Mouse (Mus musculus) heart, embryonic 14.5 days (tissue): ENCODE measurements at regions not wholly inside any gene's neighbourhood (a gene's known extent, or its start where the extent isn't known, plus 50 kb on each side); places are given as distances from the start of the nearest gene placed in this dataset.

ENCODE experiments used
- ATAC-seq: fragments of 200-750 bp; cut with Nextera tagmentation; 2 replicates; pipeline ENCODE4 v1.8.0; 2017; ENCODE audit warnings: low read depth, moderate TSS enrichment; ENCODE audit not compliant: insufficient number of reproducible peaks, insufficient read depth, low FRiP score
- H3K27ac ChIP-seq, 2 experiments: fragments of 200-500 bp in 1 of 2; fragments of 300-500 bp in 1 of 2; sonication (generic) in 1 of 2; replicated peaks in 1 of 2; 2 replicates each; pipeline ENCODE4 v1.5.1; 2012 to 2014; ENCODE audit warnings: low read depth in 2 of 2, low read length in 2 of 2, control low read depth in 1 of 2, mild to moderate bottlenecking in 1 of 2, mixed read lengths in 1 of 2; ENCODE audit not compliant: control insufficient read depth in 1 of 2, insufficient read depth in 1 of 2
- H3K27me3 ChIP-seq: fragments of 300-500 bp; sonication (generic); 2 replicates; pipeline ENCODE4 v1.6.1; 2014; ENCODE audit warnings: mild to moderate bottlenecking, low read length, control low read depth; ENCODE audit not compliant: control insufficient read depth, insufficient read depth
- H3K36me3 ChIP-seq: fragments of 300-500 bp; sonication (generic); 2 replicates; pipeline ENCODE4 v1.6.1; 2014; ENCODE audit warnings: mild to moderate bottlenecking, control low read depth, low read length, mixed read lengths; ENCODE audit not compliant: control insufficient read depth, insufficient read depth
- H3K4me1 ChIP-seq, 2 experiments: fragments of 200-500 bp in 1 of 2; fragments of 300-500 bp in 1 of 2; sonication (generic) in 1 of 2; 2 replicates each; pipeline ENCODE4 v1.6.1; 2012 to 2014; ENCODE audit warnings: low read length in 2 of 2, control low read depth in 1 of 2, mixed read lengths in 1 of 2; ENCODE audit not compliant: control insufficient read depth in 2 of 2, insufficient read depth in 2 of 2
- H3K4me2 ChIP-seq: fragments of 300-500 bp; sonication (generic); 2 replicates; pipeline ENCODE4 v1.6.1; 2014; ENCODE audit warnings: mild to moderate bottlenecking, low read length
- H3K4me3 ChIP-seq, 2 experiments: fragments of 200-500 bp in 1 of 2; fragments of 300-500 bp in 1 of 2; sonication (generic) in 1 of 2; 2 replicates each; pipeline ENCODE4 v1.5.1; 2012 to 2014; ENCODE audit warnings: low read length in 2 of 2, mild to moderate bottlenecking in 2 of 2, control low read depth in 1 of 2, low read depth in 1 of 2, moderate library complexity in 1 of 2; ENCODE audit not compliant: control insufficient read depth in 1 of 2, insufficient read depth in 1 of 2
- H3K9ac ChIP-seq: fragments of 300-500 bp; sonication (generic); 2 replicates; pipeline ENCODE4 v1.6.1; 2014; ENCODE audit warnings: mild to moderate bottlenecking, low read length
- H3K9me3 ChIP-seq: fragments of 300-500 bp; sonication (generic); 2 replicates; pipeline ENCODE4 v1.6.1; 2016; ENCODE audit warnings: low read length, control low read depth; ENCODE audit not compliant: control insufficient read depth
- WGBS: fragments of 180-500 bp; shearing (Covaris S2); extraction: QIAGEN DNeasy Blood & Tissue Kit; methylation state at CpG from one replicate; pipeline ENCODE4 v1.1.7; 2014; 5-methylcytosine and 5-hydroxymethylcytosine counted together

- H3K9ac ChIP-seq: no peak overlapping the region
- WGBS: 70% methylated on average over 1 of the region's 1 CpGs
- H3K9me3 ChIP-seq: no peaks in the 10 kb centered on the region
- no peak overlapping the region for H3K4me3 ChIP-seq
- H3K36me3 ChIP-seq: no peaks in the 10 kb centered on the region
- H3K27ac ChIP-seq: no peak overlapping the region
- peaks cover 2 to 13% of the 10 kb centered on the region in 2 experiments; a peak in 1 of 4 replicates for H3K4me1 ChIP-seq
- no peak for ATAC-seq
- no peaks in the 10 kb centered on the region for H3K27me3 ChIP-seq
- H3K4me2 ChIP-seq: no peak overlapping the region
These were observed 461.3 kb upstream of the Pou3f2 start for GRCm38 (mm10) chr4:22949422-22949821.

- WGBS: 47% methylated on average over 4 of the region's 4 CpGs
- no peak overlapping the region for H3K27ac ChIP-seq
- no peak for ATAC-seq
- no peak overlapping the region for H3K4me2 ChIP-seq
- no peaks in the 10 kb centered on the region for H3K27me3 ChIP-seq
- H3K36me3 ChIP-seq: no peaks in the 10 kb centered on the region
- no peak overlapping the region for H3K4me3 ChIP-seq
- H3K9ac ChIP-seq: no peak overlapping the region
- H3K4me1 ChIP-seq: peaks cover 2 to 13% of the 10 kb centered on the region in 2 experiments; a peak in 1 of 4 replicates
- no peaks in the 10 kb centered on the region for H3K9me3 ChIP-seq
These were observed 460.7 kb upstream of the Pou3f2 start for GRCm38 (mm10) chr4:22948880-22949279.

GRCm38 (mm10) chr4:22946788-22947406 is 458.7 kb upstream of the Pou3f2 start:
- H3K9ac ChIP-seq: no peak overlapping the region
- no peak overlapping the region for H3K4me3 ChIP-seq
- WGBS: 48% methylated on average over 7 of the region's 7 CpGs

GRCm38 (mm10) chr4:22938302-22938701 is 450.1 kb upstream of the Pou3f2 start:
- Histone ChIP-seq H3K36me3 (no peaks in the 10 kb centered on the region), H3K9me3 (no peaks in the 10 kb centered on the region), H3K9ac (no peak overlapping the region), H3K4me3 (no peak overlapping the region), H3K27me3 (no peaks in the 10 kb centered on the region), H3K4me1 (no peaks in the 10 kb centered on the region), H3K27ac (no peak overlapping the region), H3K4me2 (no peak overlapping the region)
- ATAC-seq: no peak
- WGBS: 42% methylated on average over 1 of the region's 1 CpGs

More at GRCm38 (mm10) chr4:22946788-22947406, 458.7 kb upstream of the Pou3f2 start:
- H3K27me3 ChIP-seq: no peaks in the 10 kb centered on the region
- no peak for ATAC-seq
- no peak overlapping the region for H3K4me2 ChIP-seq
- peaks cover 2 to 13% of the 10 kb centered on the region in 2 experiments; a peak in 1 of 4 replicates for H3K4me1 ChIP-seq
- H3K27ac ChIP-seq: no peak overlapping the region
- no peaks in the 10 kb centered on the region for H3K9me3 ChIP-seq
- no peaks in the 10 kb centered on the region for H3K36me3 ChIP-seq

- ATAC-seq: 0 out of 2 replicates have a peak, but pooled peaks have one; percentile 39
- Histone ChIP-seq H3K27ac (peak overlapping the region; percentile 41 to 86; a peak in 3 of 4 replicates), H3K27me3 (no peaks in the 10 kb centered on the region), H3K4me2 (no peak overlapping the region), H3K4me3 (no peak overlapping the region), H3K4me1 (peaks cover 2 to 4% of the 10 kb centered on the region in 2 experiments; a peak in 2 of 4 replicates), H3K9me3 (no peaks in the 10 kb centered on the region), H3K36me3 (no peaks in the 10 kb centered on the region), H3K9ac (no peak overlapping the region)
- WGBS: 52% methylated on average over 8 of the region's 8 CpGs
These were observed 436.0 kb upstream of the Pou3f2 start for GRCm38 (mm10) chr4:22924181-22924580.

- H3K27me3 ChIP-seq: no peaks in the 10 kb centered on the region
- H3K9ac ChIP-seq: no peak overlapping the region
- no peaks in the 10 kb centered on the region for H3K36me3 ChIP-seq
- H3K4me1 ChIP-seq: no peaks in the 10 kb centered on the region
- no peak overlapping the region for H3K4me3 ChIP-seq
- no peak overlapping the region for H3K27ac ChIP-seq
- 37% methylated on average over 5 of the region's 5 CpGs for WGBS
- ATAC-seq: no peak
- H3K9me3 ChIP-seq: peaks cover 4% of the 10 kb centered on the region; the same call in 1 of the 2 replicates
- no peak overlapping the region for H3K4me2 ChIP-seq
These were observed 426.7 kb upstream of the Pou3f2 start for GRCm38 (mm10) chr4:22914886-22915285.

- ATAC-seq: no peak
- H3K9ac ChIP-seq: no peak overlapping the region
- no peaks in the 10 kb centered on the region for H3K27me3 ChIP-seq
- no peak overlapping the region for H3K4me2 ChIP-seq
- WGBS: 94% methylated on average over 4 of the region's 4 CpGs
- H3K4me1 ChIP-seq: no peaks in the 10 kb centered on the region
- H3K36me3 ChIP-seq: no peaks in the 10 kb centered on the region
- H3K4me3 ChIP-seq: no peak overlapping the region
- H3K9me3 ChIP-seq: no peaks in the 10 kb centered on the region
- H3K27ac ChIP-seq: no peak overlapping the region
These were observed 404.5 kb upstream of the Pou3f2 start for GRCm38 (mm10) chr4:22892694-22893046.
